Comparison of ENCODE assay signal across 8 mouse cellular contexts in the genomic region with DNA sequence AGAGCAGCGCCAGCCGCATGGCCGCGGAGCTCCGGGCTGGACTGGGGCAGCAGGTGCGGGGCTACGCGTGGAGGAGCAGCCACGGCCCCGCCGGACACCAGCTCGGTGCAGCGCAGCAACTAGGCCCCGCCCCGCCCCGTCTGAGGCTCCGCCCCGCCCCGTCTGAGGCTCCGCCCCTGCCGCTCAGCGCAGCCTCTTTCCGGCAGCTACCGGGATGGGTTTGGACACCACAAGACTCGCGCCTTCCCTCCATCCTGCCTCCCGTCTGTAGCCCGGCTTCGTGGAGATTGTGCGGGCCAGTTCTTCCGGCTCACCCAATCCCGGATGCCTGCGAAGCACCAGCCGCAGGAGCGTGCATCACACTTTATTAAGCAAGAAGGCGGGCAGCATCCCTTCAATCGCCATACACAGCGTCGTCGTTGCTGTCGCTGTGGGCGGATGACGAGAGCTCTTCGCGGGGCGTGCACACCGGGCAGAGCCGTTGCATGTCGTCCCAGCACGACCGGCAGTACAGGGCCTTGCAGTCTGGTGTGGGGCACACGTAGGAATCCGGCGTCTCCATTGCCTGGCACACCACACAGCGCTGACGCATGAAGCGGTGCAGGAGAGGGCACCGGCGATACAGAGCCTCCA. TPM values are rescaled to one million over a fixed set of nuclear protein-coding genes. Genes with fewer than 3 reads are reported as not detected.
A peak's percentile ranks its signal among the peaks of the same experiment; 100 is the strongest.
DNase-seq lines count a peak whose midpoint lies in the region; ATAC-seq and TF ChIP-seq lines count a peak whose summit lies in the region.

TSS of gene Adam15 (minus strand) at position 128 of the 633 bp plus-strand sequence.

- in situ Hi-C loops in ES-E14 (cut with MboI; ENCODE audit: low sequenced_read_pairs in 2 of 2, unreplicated experiment in 2 of 2): no loop called here

- no peak for TF ChIP-seq CTCF in testis, adult 2 months (IDR thresholded peaks at IDR 0.05; ENCODE audit: control insufficient read depth, insufficient read depth, insufficient replicate concordance, low read depth, low read length)

- H3K27me3 ChIP-seq in forebrain, embryonic 16.5 days (replicated peaks; ENCODE audit: control insufficient read depth, insufficient read depth, low read length): no peaks in the 10 kb centered on the region
- H3K27me3 ChIP-seq in neural tube, embryonic 14.5 days (ENCODE audit: control insufficient read depth, insufficient read depth, low read length): no peaks in the 10 kb centered on the region
- H3K27me3 ChIP-seq in testis, adult 2 months (ENCODE audit: control insufficient read depth, insufficient read depth, low read length): no peaks in the 10 kb centered on the region

- peaks cover 3% of the 10 kb centered on the region; the same call in 1 of the 2 replicates for H3K36me3 ChIP-seq in ES-E14 (ENCODE audit: control insufficient read depth, insufficient read depth, low read length, poor library complexity, severe bottlenecking)
- H3K36me3 ChIP-seq in forebrain, embryonic 16.5 days (ENCODE audit: control insufficient read depth, insufficient read depth): no peaks in the 10 kb centered on the region
- no peaks in the 10 kb centered on the region for H3K36me3 ChIP-seq in neural tube, embryonic 14.5 days (ENCODE audit: control insufficient read depth, insufficient read depth, low read length)
- H3K36me3 ChIP-seq in testis, adult 2 months (ENCODE audit: control insufficient read depth, insufficient read depth, low read length): no peaks in the 10 kb centered on the region

- WGBS in forebrain, embryonic 16.5 days: under 1% methylated on average over 58 of the region's 59 CpGs
- WGBS in neural tube, embryonic 14.5 days: under 1% methylated on average over 56 of the region's 59 CpGs

- no peaks in the 10 kb centered on the region for H3K9me3 ChIP-seq in ES-E14 (ENCODE audit: control insufficient read depth, insufficient read depth, low read depth, low read length)
- H3K9me3 ChIP-seq in forebrain, embryonic 16.5 days (ENCODE audit: control insufficient read depth, low read length): no peaks in the 10 kb centered on the region
- no peaks in the 10 kb centered on the region for H3K9me3 ChIP-seq in neural tube, embryonic 14.5 days (ENCODE audit: control insufficient read depth, low read length)

- intact Hi-C loops in heart, postnatal 25 days (cut with DNase I): loop anchor here (10.0 kb wide), 1 partner anchor 505 kb away; no protein-coding TSS in a partner anchor

- DNase-seq in ES-E14 (ENCODE audit: low read depth, low spot score): no peak
- DNase-seq in cerebellum, adult 11-12 months: peak; percentile 93
- peak; percentile 85 for DNase-seq in heart, postnatal 25 days (ENCODE audit: low spot score)
- peak; percentile 85 to 93 for DNase-seq in layer of hippocampus, adult 18-20 months (ENCODE audit: low spot score in 2 of 2)
- DNase-seq in lung, adult 18-20 months: peak; percentile 88 to 93

- peak; percentile 95 for ATAC-seq in forebrain, embryonic 16.5 days
- peak; percentile 92 for ATAC-seq in neural tube, embryonic 14.5 days (ENCODE audit: low read depth)

- H3K4me1 ChIP-seq in ES-E14 (ENCODE audit: control insufficient read depth in 2 of 2, insufficient read depth in 2 of 2, low read length in 2 of 2, poor library complexity in 1 of 2): peaks cover 4 to 6% of the 10 kb centered on the region in 2 experiments; a peak in 1 of 4 replicates
- peaks cover 12% of the 10 kb centered on the region; the same call in 1 of the 2 replicates for H3K4me1 ChIP-seq in forebrain, embryonic 16.5 days (replicated peaks; ENCODE audit: control insufficient read depth, insufficient read depth, low read length)
- H3K4me1 ChIP-seq in neural tube, embryonic 14.5 days (ENCODE audit: control insufficient read depth, insufficient read depth, low read length): peaks cover 12% of the 10 kb centered on the region
- peaks cover 21% of the 10 kb centered on the region for H3K4me1 ChIP-seq in testis, adult 2 months (ENCODE audit: control insufficient read depth, insufficient read depth, low read length)

- peak; percentile 37 for TF ChIP-seq POLR2A in testis, adult 2 months (IDR thresholded peaks at IDR 0.05; ENCODE audit: control insufficient read depth, low read depth, low read length)

- peak within 1 kb of the TSS; percentile 97 for H3K4me2 ChIP-seq in forebrain, embryonic 16.5 days (ENCODE audit: low read length)
- H3K4me2 ChIP-seq in neural tube, embryonic 14.5 days (ENCODE audit: low read depth, low read length): peak within 1 kb of the TSS; percentile 98

- peak within 1 kb of the TSS; percentile 91 to 98 for H3K4me3 ChIP-seq in ES-E14 (ENCODE audit: insufficient read depth in 1 of 2, low read depth in 1 of 2, low read length in 2 of 2, poor library complexity in 1 of 2, severe bottlenecking in 1 of 2)
- H3K4me3 ChIP-seq in forebrain, embryonic 16.5 days (replicated peaks; ENCODE audit: low read length): peak within 1 kb of the TSS; percentile 69
- H3K4me3 ChIP-seq in neural tube, embryonic 14.5 days (ENCODE audit: low read depth, low read length): peak within 1 kb of the TSS; percentile 54
- peak within 1 kb of the TSS; percentile 84 for H3K4me3 ChIP-seq in testis, adult 2 months (ENCODE audit: control insufficient read depth, low read depth, low read length)

- H3K9ac ChIP-seq in ES-E14 (ENCODE audit: insufficient read depth, low read depth, low read length, poor library complexity, severe bottlenecking): peak within 1 kb of the TSS; percentile 80
- H3K9ac ChIP-seq in forebrain, embryonic 16.5 days (replicated peaks; ENCODE audit: low read depth, low read length): peak within 1 kb of the TSS; percentile 70
- peak within 1 kb of the TSS; percentile 67 for H3K9ac ChIP-seq in neural tube, embryonic 14.5 days (replicated peaks; ENCODE audit: low read depth, low read length)

- no peak within 1 kb of the TSS for H3K27ac ChIP-seq in ES-E14 (ENCODE audit: insufficient read depth, low read depth, low read length, poor library complexity, severe bottlenecking)
- H3K27ac ChIP-seq in forebrain, embryonic 16.5 days (ENCODE audit: low read length): peak within 1 kb of the TSS; percentile 84
- peak within 1 kb of the TSS; percentile 78 for H3K27ac ChIP-seq in neural tube, embryonic 14.5 days (ENCODE audit: low read depth, low read length)
- H3K27ac ChIP-seq in testis, adult 2 months (ENCODE audit: control insufficient read depth, insufficient read depth, low read depth, low read length): peak within 1 kb of the TSS; percentile 30

TF ChIP-seq in ES-E14, 5 proteins besides CTCF, POLR2A, EP300 and RAD21:
- TF ChIP-seq ZNF384 (IDR thresholded peaks at IDR 0.05; ENCODE audit: low read depth, low read length): no peak
- no peak for TF ChIP-seq HCFC1 (IDR thresholded peaks at IDR 0.05; ENCODE audit: borderline replicate concordance, insufficient read depth, low read length)
- TF ChIP-seq CHD2 (IDR thresholded peaks at IDR 0.05; ENCODE audit: low read depth, low read length): no peak
- TF ChIP-seq ZC3H11A (IDR thresholded peaks at IDR 0.05; ENCODE audit: borderline replicate concordance, low read depth, low read length): no peak
- no peak for TF ChIP-seq MAFK (IDR thresholded peaks at IDR 0.05; ENCODE audit: insufficient read depth, low read depth, low read length)

RNA-seq across cellular contexts. Expression of gene Adam15, which starts in this region (rescaled TPM):
- 56.3 and 59.1 TPM in 2 replicates for total RNA-seq in ES-E14 (2012; rRNA removed)
- polyA plus RNA-seq in forebrain, embryonic 16.5 days (2015; fragmentation: Nextera tagmentation; extraction: Ambion mirVana): 40.4 and 55.2 TPM in 2 replicates
- 10 to 100 TPM; 52.7 to 68.7 TPM for total RNA-seq in heart, postnatal 25 days (2021)
- total RNA-seq in layer of hippocampus, adult 18-20 months (2021): 100 to 1,000 TPM; 120 to 126 TPM
- 37.6 and 48.3 TPM in 2 replicates for polyA plus RNA-seq in neural tube, embryonic 14.5 days (2014; fragmentation: Nextera tagmentation; extraction: Ambion mirVana)
- 39.7 and 51.1 TPM in 2 replicates for polyA plus RNA-seq in testis, adult 2 months (2012; rRNA removed)
